In the genomic region with DNA sequence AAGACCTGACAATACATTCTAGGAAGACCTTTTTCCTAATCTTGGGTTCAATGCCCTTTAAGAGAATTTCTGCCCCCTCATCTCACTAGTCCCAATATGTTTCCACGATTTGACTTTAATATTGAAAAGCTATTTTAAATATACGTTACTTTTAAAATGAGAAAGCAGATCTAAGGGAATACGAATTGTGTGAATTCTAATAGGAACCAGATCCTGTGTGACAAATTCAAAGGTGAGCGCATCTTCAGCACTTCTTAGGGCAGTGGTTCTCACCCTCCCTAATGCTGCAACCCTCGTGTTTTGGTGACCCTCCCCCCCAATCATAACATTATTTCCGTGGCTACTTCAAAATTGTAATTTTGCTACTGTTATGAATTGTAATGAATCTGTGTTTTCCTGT, we compare ENCODE assay signal across 17 mouse cellular contexts. TPM values are rescaled to one million over a fixed set of nuclear protein-coding genes. Genes with fewer than 3 reads are reported as not detected.
DNase-seq lines count a peak whose midpoint lies in the region; ATAC-seq and TF ChIP-seq lines count a peak whose summit lies in the region.
"Had no signal": no experiment of that assay in that cellular context is flagged by ENCODE, and none has a peak within 500 bp of the region (broad histone marks: within the 10 kb centered on the region; RNA-seq: fewer than 3 reads in every experiment).

No protein-coding gene starts in this region.

- WGBS in hindbrain, postnatal 0 days = 19% methylated on average over 6 of the region's 6 CpGs
- 11% methylated on average over 6 of the region's 6 CpGs for WGBS in hindbrain, embryonic 12.5 days
- WGBS in midbrain, embryonic 11.5 days = 6% methylated on average over 6 of the region's 6 CpGs
- WGBS in midbrain, embryonic 13.5 days = 9% methylated on average over 6 of the region's 6 CpGs
- WGBS in forebrain, embryonic 16.5 days = 6% methylated on average over 6 of the region's 6 CpGs
- 11% methylated on average over 6 of the region's 6 CpGs for WGBS in forebrain, embryonic 13.5 days

- H3K27me3 ChIP-seq in hindbrain, postnatal 0 days (ENCODE audit: insufficient read depth, low read length) = peaks cover 42% of the 10 kb centered on the region
- peaks cover 52% of the 10 kb centered on the region for H3K27me3 ChIP-seq in hindbrain, embryonic 12.5 days
- peaks cover 58% of the 10 kb centered on the region for H3K27me3 ChIP-seq in midbrain, embryonic 11.5 days (ENCODE audit: control insufficient read depth, insufficient read depth, low read length)
- peaks cover 85% of the 10 kb centered on the region for H3K27me3 ChIP-seq in midbrain, embryonic 13.5 days
- H3K27me3 ChIP-seq in forebrain, embryonic 16.5 days (replicated peaks; ENCODE audit: control insufficient read depth, insufficient read depth, low read length) = peaks cover 38% of the 10 kb centered on the region
- H3K27me3 ChIP-seq in forebrain, embryonic 13.5 days = peaks cover 74% of the 10 kb centered on the region

- no peak; the same call in 1 of the 2 replicates for TF ChIP-seq POLR2A in embryonic fibroblast, embryonic 13.5 days (IDR thresholded peaks at IDR 0.05; ENCODE audit: low read depth, low read length)

- no peak for TF ChIP-seq CTCF in hindbrain, postnatal 0 days (IDR thresholded peaks at IDR 0.05; ENCODE audit: low read depth)
- no peak for TF ChIP-seq CTCF in embryonic fibroblast, embryonic 13.5 days (IDR thresholded peaks at IDR 0.05; ENCODE audit: borderline replicate concordance, insufficient read depth, low read length)

- H3K4me3 ChIP-seq in hindbrain, postnatal 0 days (ENCODE audit: low read length) = 0 out of 2 replicates have a peak overlapping the region, but pooled peaks have one; percentile 2
- no peak overlapping the region for H3K4me3 ChIP-seq in hindbrain, embryonic 12.5 days
- no peak overlapping the region for H3K4me3 ChIP-seq in midbrain, embryonic 11.5 days (ENCODE audit: low read depth, low read length)
- no peak overlapping the region for H3K4me3 ChIP-seq in midbrain, embryonic 13.5 days (replicated peaks)
- peak overlapping the region; percentile 47 for H3K4me3 ChIP-seq in embryonic fibroblast, embryonic 13.5 days (ENCODE audit: insufficient read depth, low read length)
- H3K4me3 ChIP-seq in forebrain, embryonic 16.5 days (replicated peaks; ENCODE audit: low read length) = no peak overlapping the region
- no peak overlapping the region for H3K4me3 ChIP-seq in forebrain, embryonic 13.5 days
- H3K4me3 ChIP-seq: forebrain, embryonic 15.5 days; midbrain, embryonic 15.5 days had no signal

- no peaks in the 10 kb centered on the region for H3K36me3 ChIP-seq in hindbrain, postnatal 0 days (ENCODE audit: insufficient read depth, low read length)
- H3K36me3 ChIP-seq in hindbrain, embryonic 12.5 days = no peaks in the 10 kb centered on the region
- no peaks in the 10 kb centered on the region for H3K36me3 ChIP-seq in midbrain, embryonic 11.5 days (ENCODE audit: control insufficient read depth, insufficient read depth, low read length)
- no peaks in the 10 kb centered on the region for H3K36me3 ChIP-seq in midbrain, embryonic 13.5 days
- H3K36me3 ChIP-seq in forebrain, embryonic 16.5 days (ENCODE audit: control insufficient read depth, insufficient read depth) = no peaks in the 10 kb centered on the region
- no peaks in the 10 kb centered on the region for H3K36me3 ChIP-seq in forebrain, embryonic 13.5 days (ENCODE audit: poor library complexity, severe bottlenecking)
- H3K36me3 ChIP-seq: embryonic facial prominence, embryonic 13.5 days; forebrain, embryonic 15.5 days; midbrain, embryonic 15.5 days had no signal

- no peaks in the 10 kb centered on the region for H3K9me3 ChIP-seq in hindbrain, postnatal 0 days (ENCODE audit: low read length)
- no peaks in the 10 kb centered on the region for H3K9me3 ChIP-seq in hindbrain, embryonic 12.5 days (replicated peaks)
- H3K9me3 ChIP-seq in midbrain, embryonic 11.5 days (ENCODE audit: control insufficient read depth, low read length) = peaks cover 4% of the 10 kb centered on the region; the same call in 1 of the 2 replicates
- no peaks in the 10 kb centered on the region for H3K9me3 ChIP-seq in midbrain, embryonic 13.5 days
- H3K9me3 ChIP-seq in forebrain, embryonic 16.5 days (ENCODE audit: control insufficient read depth, low read length) = 0 out of 2 replicates have a peak, but pooled peaks cover 2% of the 10 kb centered on the region
- H3K9me3 ChIP-seq in forebrain, embryonic 13.5 days (replicated peaks) = no peaks in the 10 kb centered on the region
- H3K9me3 ChIP-seq: embryonic facial prominence, embryonic 13.5 days; forebrain, embryonic 15.5 days; midbrain, embryonic 15.5 days had no signal

- peaks cover 6% of the 10 kb centered on the region for H3K4me1 ChIP-seq in hindbrain, postnatal 0 days (ENCODE audit: insufficient read depth, low read length)
- peaks cover 28% of the 10 kb centered on the region for H3K4me1 ChIP-seq in hindbrain, embryonic 12.5 days
- H3K4me1 ChIP-seq in midbrain, embryonic 11.5 days (ENCODE audit: control insufficient read depth, insufficient read depth, low read length) = peaks cover 22% of the 10 kb centered on the region
- H3K4me1 ChIP-seq in midbrain, embryonic 13.5 days (replicated peaks) = peaks cover 33% of the 10 kb centered on the region
- H3K4me1 ChIP-seq in embryonic fibroblast, embryonic 13.5 days (ENCODE audit: control insufficient read depth, insufficient read depth, low read length) = 0 out of 2 replicates have a peak, but pooled peaks cover 3% of the 10 kb centered on the region
- peaks cover 34% of the 10 kb centered on the region for H3K4me1 ChIP-seq in forebrain, embryonic 16.5 days (replicated peaks; ENCODE audit: control insufficient read depth, insufficient read depth, low read length)
- peaks cover 42% of the 10 kb centered on the region for H3K4me1 ChIP-seq in forebrain, embryonic 13.5 days

- ATAC-seq in hindbrain, postnatal 0 days = no peak
- ATAC-seq in hindbrain, embryonic 12.5 days (ENCODE audit: low FRiP score) = no peak
- ATAC-seq in midbrain, embryonic 11.5 days (ENCODE audit: low FRiP score) = no peak
- ATAC-seq in midbrain, embryonic 13.5 days = no peak
- ATAC-seq in forebrain, embryonic 16.5 days = no peak
- ATAC-seq in forebrain, embryonic 13.5 days = no peak
- ATAC-seq: forebrain, embryonic 15.5 days; midbrain, embryonic 15.5 days had no signal

- H3K9ac ChIP-seq in hindbrain, postnatal 0 days (replicated peaks; ENCODE audit: low read length) = no peak overlapping the region
- no peak overlapping the region for H3K9ac ChIP-seq in hindbrain, embryonic 12.5 days
- H3K9ac ChIP-seq in midbrain, embryonic 11.5 days (ENCODE audit: low read length) = no peak overlapping the region
- H3K9ac ChIP-seq in midbrain, embryonic 13.5 days (replicated peaks) = no peak overlapping the region
- no peak overlapping the region for H3K9ac ChIP-seq in forebrain, embryonic 16.5 days (replicated peaks; ENCODE audit: low read depth, low read length)
- H3K9ac ChIP-seq in forebrain, embryonic 13.5 days = no peak overlapping the region
- H3K9ac ChIP-seq: embryonic facial prominence, embryonic 13.5 days; forebrain, embryonic 15.5 days; midbrain, embryonic 15.5 days had no signal

- no peak for DNase-seq in hindbrain, postnatal 0 days (ENCODE audit: low spot score)
- peak; percentile 90 for DNase-seq in midbrain, embryonic 11.5 days (ENCODE audit: low spot score, missing footprints)
- DNase-seq: B cell, adult 2 months; cerebellum, adult 11 months; cerebellum, postnatal 36 days; heart, postnatal 10 days; lung, adult 2 months; thymus, postnatal 36 days had no signal

- H3K27ac ChIP-seq in hindbrain, postnatal 0 days = no peak overlapping the region
- H3K27ac ChIP-seq in hindbrain, embryonic 12.5 days = no peak overlapping the region
- no peak overlapping the region for H3K27ac ChIP-seq in midbrain, embryonic 11.5 days (ENCODE audit: low read depth, low read length)
- H3K27ac ChIP-seq in midbrain, embryonic 13.5 days = no peak overlapping the region
- H3K27ac ChIP-seq in embryonic fibroblast, embryonic 13.5 days (ENCODE audit: insufficient read depth, low read length) = peak overlapping the region; percentile 97
- no peak overlapping the region for H3K27ac ChIP-seq in forebrain, embryonic 16.5 days (ENCODE audit: low read length)
- H3K27ac ChIP-seq in forebrain, embryonic 13.5 days = no peak overlapping the region
- H3K27ac ChIP-seq: embryonic facial prominence, embryonic 13.5 days; forebrain, embryonic 15.5 days; macrophage; midbrain, embryonic 15.5 days had no signal

- H3K4me2 ChIP-seq in hindbrain, postnatal 0 days (ENCODE audit: low read depth, low read length) = no peak overlapping the region
- no peak overlapping the region for H3K4me2 ChIP-seq in hindbrain, embryonic 12.5 days (replicated peaks)
- H3K4me2 ChIP-seq in midbrain, embryonic 11.5 days = no peak overlapping the region
- no peak overlapping the region for H3K4me2 ChIP-seq in midbrain, embryonic 13.5 days (replicated peaks)
- H3K4me2 ChIP-seq in forebrain, embryonic 16.5 days (ENCODE audit: low read length) = no peak overlapping the region
- no peak overlapping the region for H3K4me2 ChIP-seq in forebrain, embryonic 13.5 days
- H3K4me2 ChIP-seq: midbrain, embryonic 15.5 days had no signal

RNA-seq across cellular contexts. Expression of gene Cyp1b1, which starts 2.9 kb away (rescaled TPM):
- total RNA-seq in hindbrain, postnatal 0 days (2014; rRNA removed) = 6.3 and 12.8 TPM in 2 replicates
- polyA plus RNA-seq in hindbrain, postnatal 0 days (2015; fragmentation: Nextera tagmentation; extraction: Ambion mirVana) = 6.2 and 6.5 TPM in 2 replicates
- polyA plus RNA-seq in hindbrain, embryonic 12.5 days (2016; fragmentation: Nextera tagmentation; extraction: Ambion mirVana) = 7.6 and 9.1 TPM in 2 replicates
- polyA plus RNA-seq in midbrain, embryonic 11.5 days (2014; fragmentation: Nextera tagmentation; extraction: Ambion mirVana) = 1.9 and 2.7 TPM in 2 replicates
- 4.9 and 5.2 TPM in 2 replicates for polyA plus RNA-seq in midbrain, embryonic 13.5 days (2015; fragmentation: Nextera tagmentation; extraction: Ambion mirVana)
- 527 and 533 TPM in 2 replicates for polyA plus RNA-seq in embryonic fibroblast, embryonic 13.5 days (2011; ENCODE audit: insufficient read length, low read depth, missing spikeins)
- polyA plus RNA-seq in forebrain, embryonic 16.5 days (2015; fragmentation: Nextera tagmentation; extraction: Ambion mirVana) = 4.4 and 7.2 TPM in 2 replicates
- polyA plus RNA-seq in forebrain, embryonic 13.5 days (2015; fragmentation: Nextera tagmentation; extraction: Ambion mirVana) = 3.4 and 3.9 TPM in 2 replicates

Comparison
In these comparisons a context has a peak if more than half of its experiments do, and no peak if none do; other contexts are left out.
1. H3K4me3 ChIP-seq: peak in hindbrain, postnatal 0 days (single experiment) and embryonic fibroblast, embryonic 13.5 days (single experiment); none in hindbrain, embryonic 12.5 days (single experiment), midbrain, embryonic 11.5 days (single experiment), midbrain, embryonic 13.5 days (single experiment), forebrain, embryonic 16.5 days (single experiment) and forebrain, embryonic 13.5 days (single experiment).
2. RNA of gene Cyp1b1, which starts 2.9 kb away (polyA plus RNA-seq): 527 to 533 TPM in embryonic fibroblast, embryonic 13.5 days; 7.6 to 9.1 TPM in hindbrain, embryonic 12.5 days, 6.2 to 6.5 TPM in hindbrain, postnatal 0 days, 4.9 to 5.2 TPM in midbrain, embryonic 13.5 days, 4.4 to 7.2 TPM in forebrain, embryonic 16.5 days, 3.4 to 3.9 TPM in forebrain, embryonic 13.5 days and 1.9 to 2.7 TPM in midbrain, embryonic 11.5 days; every median in the first group is over 10 times any median in the second.